Mouse (Mus musculus) c-Kit-positive CD71-positive TER-119-positive erythroid progenitor cells, embryonic 14.5 days (primary cell): Measurements from ENCODE around the gene Susd1.
A peak's percentile ranks its signal among the peaks of the same experiment; 100 is the strongest.

Experiments used
- DNase-seq: peaks from one replicate; pipeline ENCODE4 v3.0.0-alpha.2; 2013; ENCODE audit warnings: low spot score

The Susd1 gene

DNA sequence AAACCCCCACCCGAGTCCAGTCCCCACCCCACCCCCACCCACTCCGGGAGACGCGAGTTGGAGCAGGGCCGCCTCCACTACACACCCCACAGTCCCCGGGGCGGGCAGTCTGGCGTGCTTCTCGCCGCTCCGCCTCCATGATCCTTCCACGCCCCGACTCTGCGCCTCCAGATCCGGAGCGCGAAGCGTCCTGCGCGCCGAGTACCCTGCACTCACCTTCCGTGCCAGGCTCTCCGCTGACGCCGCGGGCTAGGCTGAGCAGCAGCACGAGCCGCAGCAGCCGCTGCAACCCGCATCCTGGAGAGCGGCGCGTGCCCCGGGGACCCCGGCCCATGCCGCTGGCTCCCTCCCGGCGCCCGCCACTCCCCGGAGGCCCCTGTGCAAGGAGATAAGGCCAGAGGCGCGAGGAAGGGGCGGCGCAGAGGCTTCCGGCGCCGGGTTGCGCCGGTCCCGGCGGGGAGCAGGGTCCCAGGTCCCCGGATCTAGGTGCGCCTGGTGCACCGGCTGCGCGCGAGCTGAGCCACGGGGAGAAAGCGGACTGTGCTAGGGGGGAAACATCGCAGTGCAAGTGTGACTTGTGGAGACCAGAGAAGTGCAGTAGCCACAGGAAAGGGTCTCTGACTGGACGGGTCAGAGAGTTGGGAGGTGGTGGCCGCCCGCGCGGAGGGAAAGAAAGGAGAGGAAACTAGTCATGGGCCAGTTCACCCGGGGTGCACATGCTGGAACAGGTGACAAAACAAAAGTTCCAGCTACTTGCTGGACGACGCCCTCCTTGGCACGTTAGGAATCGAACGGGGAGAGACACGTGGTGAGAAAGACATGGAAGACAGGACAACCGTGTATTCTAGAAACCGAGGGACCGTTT lies at the start of gene Susd1:
Susd1 (minus strand) TSS at position 644 of the 865 bp plus-strand sequence.
- peak; percentile 65 for DNase-seq

GRCm38 (mm10) chr4:59471306-59471705 lies 32.9 kb upstream of the Susd1 start:
- DNase-seq = no peak

GRCm38 (mm10) chr4:59465449-59465848 lies 27.0 kb upstream of the Susd1 start:
- DNase-seq = no peak

DNA sequence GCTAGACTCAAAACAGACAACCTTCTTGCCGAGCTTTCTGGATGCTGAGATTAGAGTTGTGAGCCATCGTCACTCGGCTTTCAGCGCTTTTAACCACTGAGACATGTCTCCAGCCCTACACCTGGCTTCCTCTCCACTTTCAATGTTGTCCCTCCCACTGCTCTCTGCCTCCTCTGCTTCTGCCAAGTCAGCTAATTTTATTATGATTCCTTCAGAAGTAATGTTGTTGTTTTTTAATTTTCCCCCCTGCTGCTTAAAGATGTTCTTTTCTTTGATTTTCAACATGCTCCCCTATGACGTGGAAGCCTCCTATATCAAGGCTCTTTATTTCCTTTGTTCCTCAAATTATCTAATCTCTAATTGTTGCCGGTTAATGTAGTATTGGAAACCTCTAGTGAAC lies 26.2 kb upstream of the Susd1 start:
- DNase-seq = no peak

- DNase-seq = no peak
Measured at GRCm38 (mm10) chr4:59462494-59462893, 24.1 kb upstream of the Susd1 start.

- DNase-seq = no peak
Measured at GRCm38 (mm10) chr4:59461116-59461727, 22.8 kb upstream of the Susd1 start.

DNA sequence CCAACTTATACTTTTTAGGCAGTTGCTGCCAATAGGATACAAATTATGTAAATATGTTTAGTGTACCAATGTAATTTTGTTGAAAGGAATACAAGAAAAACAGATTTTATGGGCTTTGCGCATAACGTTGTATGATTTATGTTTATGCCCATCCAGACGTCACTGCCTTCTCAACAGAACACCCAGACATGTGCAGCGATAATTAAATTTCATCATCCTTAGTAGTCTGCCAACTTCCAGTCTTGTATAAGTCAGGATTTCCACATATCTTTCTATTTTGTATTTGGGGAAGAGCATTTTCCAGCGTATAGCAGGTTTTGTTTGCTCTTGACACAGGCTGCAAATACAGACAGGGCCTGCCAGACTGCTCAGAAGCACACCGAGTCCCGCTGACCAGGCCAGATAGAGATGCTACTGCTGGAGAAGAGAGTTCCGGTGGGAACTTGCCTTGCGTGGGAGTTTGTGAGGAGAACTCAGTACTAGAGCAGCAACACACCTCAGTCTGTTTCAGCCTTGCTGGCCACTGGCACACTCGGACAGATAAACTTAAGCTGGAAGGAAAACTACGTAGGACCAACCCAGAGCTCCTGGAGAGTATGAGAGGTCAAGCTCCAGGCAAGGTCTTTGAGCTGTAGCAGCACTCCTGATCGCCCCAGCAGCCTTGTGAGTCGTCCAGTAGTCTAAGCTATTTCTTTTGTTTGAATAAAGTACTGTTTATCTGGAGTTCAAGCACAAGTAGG lies 21.0 kb upstream of the Susd1 start:
- no peak for DNase-seq

GRCm38 (mm10) chr4:59457941-59458340 lies 19.5 kb upstream of the Susd1 start:
- DNase-seq = no peak

DNA sequence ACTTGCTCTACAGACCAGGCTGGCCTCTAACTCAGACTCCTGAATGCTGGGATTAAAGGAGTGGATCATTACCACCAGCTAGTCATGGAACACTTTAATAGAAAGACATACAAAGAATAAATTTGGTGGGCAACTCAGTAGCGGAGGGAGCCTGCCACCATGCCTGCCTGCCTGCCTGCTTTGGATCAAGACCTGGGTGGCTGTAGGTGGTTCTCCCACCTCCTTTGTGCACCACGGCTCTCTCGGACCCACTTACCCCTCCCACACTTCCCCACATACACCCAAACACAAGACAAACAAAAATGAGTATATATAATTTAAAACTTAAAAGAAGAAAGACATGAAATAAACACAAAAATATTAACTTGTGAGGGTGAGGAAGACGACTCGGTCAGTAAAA lies 18.7 kb upstream of the Susd1 start:
- no peak for DNase-seq

DNA sequence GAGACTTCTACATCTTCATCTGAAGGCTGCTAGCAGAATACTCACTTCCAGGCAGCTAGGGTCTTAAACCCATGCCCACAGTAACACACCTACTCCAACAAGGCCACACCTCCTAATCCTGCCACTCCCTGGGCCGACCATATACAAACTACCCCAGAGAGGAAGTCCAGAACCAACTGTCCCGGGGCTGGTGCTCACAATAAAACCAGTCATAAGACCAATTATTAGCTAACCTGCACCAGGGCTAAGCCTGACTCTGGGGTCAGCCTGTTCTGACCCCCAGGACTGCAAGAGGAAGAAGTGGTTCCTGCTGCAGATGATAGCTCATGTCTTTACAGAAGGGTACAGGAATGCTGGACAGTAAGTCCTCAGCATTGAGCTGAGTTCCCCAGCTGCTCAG lies 17.0 kb upstream of the Susd1 start:
- DNase-seq = no peak

DNA sequence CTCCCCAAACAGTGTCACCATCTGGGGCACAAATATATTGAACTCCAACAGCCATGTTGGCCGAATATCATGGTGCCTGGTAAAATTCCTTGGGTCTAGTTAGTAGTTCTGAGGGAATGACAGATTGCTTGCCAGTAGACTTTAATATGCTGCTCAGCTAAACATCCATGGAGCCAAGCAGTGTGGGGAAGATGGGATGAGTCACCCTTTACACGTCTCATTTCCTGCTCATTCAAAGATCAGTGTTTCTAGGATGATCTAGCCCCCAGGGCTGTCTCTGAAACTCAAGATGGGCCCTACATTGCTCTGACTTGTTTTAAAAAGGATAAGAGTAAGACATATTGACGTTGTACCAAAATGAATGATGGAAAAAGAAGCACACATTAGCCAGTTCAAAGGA lies 15.6 kb upstream of the Susd1 start:
- DNase-seq = no peak

GRCm38 (mm10) chr4:59452503-59452933 lies 14.1 kb upstream of the Susd1 start:
- no peak for DNase-seq

- no peak for DNase-seq
Measured at GRCm38 (mm10) chr4:59450906-59451305, 12.5 kb upstream of the Susd1 start.

DNA sequence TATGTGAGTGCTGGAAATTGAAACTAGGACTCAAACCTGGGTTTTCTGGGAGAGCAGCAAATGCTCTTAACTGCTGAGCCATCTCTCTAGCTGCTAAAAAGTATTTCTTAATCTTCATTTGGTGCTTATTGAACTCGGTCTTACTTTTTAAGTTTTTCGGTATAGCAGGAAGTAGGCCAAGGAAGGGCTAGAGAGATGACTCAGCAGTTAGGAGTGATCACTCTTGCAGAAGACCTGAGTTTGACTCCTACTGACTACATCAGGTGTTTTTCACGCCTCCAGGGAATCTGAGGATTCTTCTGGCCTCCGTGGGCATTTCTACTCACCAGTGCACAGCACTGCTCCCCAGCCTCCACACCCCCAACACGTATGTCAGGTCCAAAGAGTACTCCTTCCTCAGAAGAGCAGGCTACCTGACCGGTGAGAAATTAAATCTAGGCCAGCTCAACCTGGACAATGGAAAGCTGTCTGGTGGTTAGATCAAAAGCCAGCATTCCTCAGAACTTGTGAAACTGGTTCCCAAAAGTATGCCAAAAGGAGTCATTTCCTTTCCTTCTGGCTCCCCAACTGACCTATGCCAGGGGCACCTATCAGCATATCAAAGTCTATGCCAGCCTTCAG lies 11.9 kb upstream of the Susd1 start:
- no peak for DNase-seq

DNA sequence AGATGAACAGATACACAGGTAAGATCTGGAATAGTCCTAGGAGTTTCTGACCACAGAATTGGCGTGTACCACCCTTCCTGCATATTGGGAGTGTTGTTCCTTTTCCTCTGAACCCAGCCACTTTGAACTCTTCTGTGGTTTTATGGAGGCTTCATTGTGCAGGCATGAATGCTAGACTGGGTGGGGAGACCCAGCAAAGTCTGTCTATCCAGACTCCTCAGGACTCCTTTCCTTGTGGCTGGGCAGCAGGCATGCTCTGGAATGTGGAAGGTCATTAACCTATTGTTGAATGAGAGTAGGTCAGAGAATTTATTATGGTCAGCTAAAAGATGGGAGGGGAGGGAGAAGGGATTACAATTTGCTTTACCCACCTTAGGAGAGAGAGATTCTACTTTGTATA lies 8.9 kb upstream of the Susd1 start:
- no peak for DNase-seq

- no peak for DNase-seq
Measured at GRCm38 (mm10) chr4:59445516-59445915, 7.1 kb upstream of the Susd1 start.

GRCm38 (mm10) chr4:59444994-59445393 lies 6.6 kb upstream of the Susd1 start:
- no peak for DNase-seq

GRCm38 (mm10) chr4:59444085-59444484 lies 5.7 kb upstream of the Susd1 start:
- no peak for DNase-seq

- DNase-seq = no peak
Measured at GRCm38 (mm10) chr4:59441265-59441664, 2.8 kb upstream of the Susd1 start.

- DNase-seq = peak; percentile 38
Measured at GRCm38 (mm10) chr4:59439960-59440359, 1.5 kb upstream of the Susd1 start.

- DNase-seq = no peak
Measured at GRCm38 (mm10) chr4:59439041-59439440, 608 bp upstream of the Susd1 start.

DNA sequence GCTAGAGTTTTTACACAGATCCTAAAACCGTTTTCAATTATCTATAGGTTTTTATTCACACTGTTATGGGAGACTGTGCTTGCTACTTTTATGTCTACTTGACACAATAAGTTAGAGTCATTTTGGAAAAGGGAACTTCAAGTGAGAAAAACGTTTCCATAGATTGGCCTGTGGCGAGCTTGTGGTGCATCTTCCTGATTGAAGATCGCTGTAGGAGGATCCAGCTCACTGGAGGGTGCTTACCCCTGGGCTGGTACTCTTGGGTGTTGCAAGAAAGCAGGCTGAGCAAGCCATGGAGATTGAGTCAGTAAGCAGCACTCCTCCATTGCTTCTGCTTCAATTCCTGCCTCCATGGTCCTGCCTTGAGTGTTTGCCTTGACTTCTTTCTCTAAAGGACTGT lies 2.5 kb downstream of the Susd1 start:
- no peak for DNase-seq
